Mouse (Mus musculus) heart, postnatal 0 days (tissue): ENCODE results near the gene 4931406C07Rik. TPM values are rescaled to one million over a fixed set of nuclear protein-coding genes. Genes with fewer than 3 reads are reported as not detected.
A peak's percentile ranks its signal among the peaks of the same experiment; 100 is the strongest.

ENCODE experiments used
- ATAC-seq: fragments of 200-750 bp; cut with Nextera tagmentation; 2 replicates; pipeline ENCODE4 v1.8.0; 2017; ENCODE audit warnings: low read depth, moderate number of reproducible peaks, moderate library complexity; ENCODE audit not compliant: insufficient read depth
- DNase-seq: peaks from one replicate; pipeline ENCODE4 v3.0.0-alpha.2; 2016; ENCODE audit warnings: low spot score
- H3K27ac ChIP-seq: fragments of 300-500 bp; sonication (generic); 2 replicates; pipeline ENCODE4 v1.5.1; 2014; ENCODE audit warnings: low read depth, mild to moderate bottlenecking
- H3K27me3 ChIP-seq: fragments of 300-500 bp; sonication (generic); 2 replicates; pipeline ENCODE4 v1.6.1; 2014; ENCODE audit warnings: low read length, mixed read lengths; ENCODE audit not compliant: control insufficient read depth, insufficient read depth
- H3K36me3 ChIP-seq: fragments of 300-500 bp; sonication (generic); replicated peaks from 2 replicates; pipeline ENCODE4 v1.6.1; 2014; ENCODE audit warnings: low read length, mixed read lengths; ENCODE audit not compliant: control insufficient read depth, insufficient read depth
- H3K4me1 ChIP-seq: fragments of 300-500 bp; sonication (generic); 2 replicates; pipeline ENCODE4 v1.6.1; 2014; ENCODE audit warnings: antibody characterized with exemption; ENCODE audit not compliant: control insufficient read depth, insufficient read depth
- H3K4me2 ChIP-seq: fragments of 300-500 bp; sonication (generic); 2 replicates; pipeline ENCODE4 v1.6.1; 2014; ENCODE audit warnings: low read depth, mild to moderate bottlenecking, low read length, moderate library complexity
- H3K4me3 ChIP-seq: fragments of 300-500 bp; sonication (generic); 2 replicates; pipeline ENCODE4 v1.5.1; 2014; ENCODE audit warnings: low read depth, low read length
- H3K9ac ChIP-seq: fragments of 300-500 bp; sonication (generic); replicated peaks from 2 replicates; pipeline ENCODE4 v1.6.1; 2014; ENCODE audit warnings: low read depth, low read length, mixed read lengths
- H3K9me3 ChIP-seq: fragments of 300-500 bp; sonication (generic); replicated peaks from 2 replicates; pipeline ENCODE4 v1.6.1; 2016; ENCODE audit warnings: low read length; ENCODE audit not compliant: control insufficient read depth
- CTCF ChIP-seq: IDR thresholded peaks from 2 replicates; pipeline ENCODE4 v1.5.1; 2016; ENCODE audit warnings: antibody characterized with exemption, control low read depth, low read depth
- EP300 ChIP-seq: IDR thresholded peaks from 2 replicates; pipeline ENCODE4 v1.6.1; 2016; ENCODE audit warnings: antibody characterized with exemption, low read depth
- WGBS: fragments of 180-500 bp; shearing (Covaris S2); extraction: QIAGEN DNeasy Blood & Tissue Kit; methylation state at CpG from one replicate; pipeline ENCODE4 v1.1.7; 2014; 5-methylcytosine and 5-hydroxymethylcytosine counted together
- polyA plus RNA-seq: library from polyadenylated mRNA; unstranded; fragments of >200 nt; fragmentation: Nextera tagmentation; extraction: Ambion mirVana; gene quantifications from 2 replicates; pipeline ENCODE4 v1.2.1, GENCODE M21; 2015
- total RNA-seq: library from RNA; depleted of rRNA; stranded (reverse); fragments of >200 nt; gene quantifications from 2 replicates; pipeline ENCODE4 v1.2.3, GENCODE M21; 2014; ENCODE audit warnings: low replicate concordance

4931406C07Rik gene
- total and polyA plus RNA-seq, 2 experiments from 2014 or later: 1.6 to 6.4 TPM

- peaks cover 66% of the 10 kb centered on the region for H3K36me3 ChIP-seq
- no peak for DNase-seq
- H3K4me1 ChIP-seq: no peaks in the 10 kb centered on the region
- no peak overlapping the region for H3K9ac ChIP-seq
- no peak overlapping the region for H3K27ac ChIP-seq
- H3K4me3 ChIP-seq: no peak overlapping the region
- WGBS: 92% methylated on average over 1 of the region's 1 CpGs
- H3K27me3 ChIP-seq: no peaks in the 10 kb centered on the region
- no peak overlapping the region for H3K4me2 ChIP-seq
- TF ChIP-seq EP300 (no peak), CTCF (no peak)
- H3K9me3 ChIP-seq: no peaks in the 10 kb centered on the region
- no peak for ATAC-seq
Observed at GRCm38 (mm10) chr9:15314619-15315018, 8.4 kb upstream of the 4931406C07Rik start.

- no peak overlapping the region for H3K4me2 ChIP-seq
- no peak overlapping the region for H3K4me3 ChIP-seq
- TF ChIP-seq CTCF (no peak), EP300 (no peak)
- peaks cover 76% of the 10 kb centered on the region for H3K36me3 ChIP-seq
- 0 out of 2 replicates have a peak, but pooled peaks cover 9% of the 10 kb centered on the region for H3K4me1 ChIP-seq
- ATAC-seq: no peak
- no peak for DNase-seq
- no peak overlapping the region for H3K27ac ChIP-seq
- H3K27me3 ChIP-seq: no peaks in the 10 kb centered on the region
- H3K9ac ChIP-seq: no peak overlapping the region
- WGBS: 83% methylated on average over 5 of the region's 5 CpGs
- no peaks in the 10 kb centered on the region for H3K9me3 ChIP-seq
Observed at GRCm38 (mm10) chr9:15313633-15314032, 7.4 kb upstream of the 4931406C07Rik start.

DNA sequence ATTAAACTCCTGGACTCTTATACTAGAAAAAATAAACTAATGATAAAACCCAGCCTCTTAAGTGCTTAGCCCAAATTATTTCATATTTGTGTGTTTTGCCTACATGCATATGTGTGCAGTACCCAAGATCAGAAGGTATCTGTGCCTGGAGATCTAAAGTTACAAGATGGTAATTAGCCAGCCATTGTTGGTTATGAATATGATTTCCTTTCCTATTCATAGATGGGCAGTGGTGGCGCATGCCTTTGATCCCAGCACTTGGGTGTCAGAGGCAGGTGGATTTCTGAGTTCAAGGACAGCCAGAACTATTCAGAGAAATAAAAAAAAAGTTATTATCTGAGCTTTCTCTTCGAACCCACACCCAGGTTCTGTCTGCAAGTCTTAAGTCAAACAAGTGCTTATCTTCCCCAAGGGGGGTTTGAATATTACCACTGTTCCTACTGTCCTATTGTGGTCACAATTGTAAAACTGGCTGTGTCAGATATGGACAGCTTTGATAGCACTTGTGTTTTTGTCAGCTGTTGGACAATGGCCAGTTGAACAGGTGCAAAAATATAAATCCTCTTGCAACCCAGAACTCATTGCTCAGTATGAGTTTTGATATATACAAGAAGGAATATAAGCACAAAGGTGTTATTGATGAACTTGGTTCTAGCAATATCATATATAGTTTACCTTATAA lies 5.9 kb upstream of the 4931406C07Rik start:
- ATAC-seq (no peak), DNase-seq (no peak)
- Histone ChIP-seq H3K36me3 (peaks cover 72% of the 10 kb centered on the region), H3K4me2 (no peak overlapping the region), H3K4me1 (peaks cover 23% of the 10 kb centered on the region), H3K27me3 (no peaks in the 10 kb centered on the region), H3K9me3 (no peaks in the 10 kb centered on the region), H3K9ac (no peak overlapping the region), H3K27ac (no peak overlapping the region), H3K4me3 (no peak overlapping the region)
- 65% methylated on average over 2 of the region's 2 CpGs for WGBS
- TF ChIP-seq CTCF (no peak), EP300 (no peak)

- 85% methylated on average over 1 of the region's 1 CpGs for WGBS
- Histone ChIP-seq H3K4me3 (no peak overlapping the region), H3K9me3 (no peaks in the 10 kb centered on the region), H3K27me3 (no peaks in the 10 kb centered on the region), H3K36me3 (peaks cover 62% of the 10 kb centered on the region), H3K4me1 (peaks cover 35% of the 10 kb centered on the region), H3K4me2 (no peak overlapping the region), H3K27ac (no peak overlapping the region), H3K9ac (no peak overlapping the region)
- ATAC-seq: no peak
- TF ChIP-seq EP300 (no peak), CTCF (no peak)
- DNase-seq: no peak
Observed at GRCm38 (mm10) chr9:15310179-15310578, 3.9 kb upstream of the 4931406C07Rik start.

GRCm38 (mm10) chr9:15309425-15309824 lies 3.2 kb upstream of the 4931406C07Rik start:
- WGBS: 60% methylated on average over 4 of the region's 4 CpGs
- H3K4me1 ChIP-seq: peaks cover 36% of the 10 kb centered on the region
- no peak overlapping the region for H3K9ac ChIP-seq
- no peaks in the 10 kb centered on the region for H3K9me3 ChIP-seq
- no peak for ATAC-seq
- no peak overlapping the region for H3K27ac ChIP-seq
- no peaks in the 10 kb centered on the region for H3K27me3 ChIP-seq
- H3K36me3 ChIP-seq: peaks cover 55% of the 10 kb centered on the region
- DNase-seq: no peak
- H3K4me3 ChIP-seq: no peak overlapping the region
- TF ChIP-seq CTCF (no peak), EP300 (no peak)
- no peak overlapping the region; the same call in 1 of the 2 replicates for H3K4me2 ChIP-seq

- Histone ChIP-seq H3K36me3 (peaks cover 43% of the 10 kb centered on the region), H3K4me2 (peak overlapping the region; percentile 77; the same call in 1 of the 2 replicates), H3K4me1 (peaks cover 36% of the 10 kb centered on the region), H3K9me3 (no peaks in the 10 kb centered on the region), H3K9ac (no peak overlapping the region), H3K27ac (no peak overlapping the region), H3K27me3 (no peaks in the 10 kb centered on the region), H3K4me3 (0 out of 2 replicates have a peak overlapping the region, but pooled peaks have one; percentile 85)
- TF ChIP-seq EP300 (no peak), CTCF (no peak)
- ATAC-seq (no peak), DNase-seq (no peak)
- WGBS: 53% methylated on average over 2 of the region's 2 CpGs
Observed at GRCm38 (mm10) chr9:15308254-15308653, 2.0 kb upstream of the 4931406C07Rik start.
